Mouse (Mus musculus) kidney, adult 2 months (tissue): ENCODE measurements around the gene Tns3. TPM values are rescaled to one million over a fixed set of nuclear protein-coding genes. Genes with fewer than 3 reads are reported as not detected.
"Not testable (repeated sequence)": the region's sequence is repeated elsewhere in the genome, so short reads cannot be mapped to it uniquely, and the experiment has no call there.

Experiments
- DNase-seq: peaks from one replicate; pipeline ENCODE4 v3.0.0; 2021
- H3K27ac ChIP-seq: fragments of 200-500 bp; 2 replicates; pipeline ENCODE4 v1.5.1; 2012; ENCODE audit warnings: low read depth, low read length, control low read depth, inconsistent platforms; ENCODE audit not compliant: insufficient read depth
- H3K27me3 ChIP-seq: fragments of 200-500 bp; replicated peaks from 2 replicates; pipeline ENCODE4 v1.6.1; 2012; ENCODE audit warnings: mild to moderate bottlenecking, moderate library complexity, low read length, inconsistent platforms; ENCODE audit not compliant: control insufficient read depth, insufficient read depth
- H3K36me3 ChIP-seq: fragments of 200-500 bp; 2 replicates; pipeline ENCODE4 v1.6.1; 2012; ENCODE audit warnings: mild to moderate bottlenecking, moderate library complexity, low read length, inconsistent platforms; ENCODE audit not compliant: control insufficient read depth, insufficient read depth
- H3K4me1 ChIP-seq: fragments of 200-500 bp; 2 replicates; pipeline ENCODE4 v1.6.1; 2011; ENCODE audit warnings: low read length; ENCODE audit not compliant: control insufficient read depth, insufficient read depth
- H3K4me3 ChIP-seq: fragments of 200-500 bp; 2 replicates; pipeline ENCODE4 v1.5.1; 2011; ENCODE audit warnings: mild to moderate bottlenecking, low read depth, low read length, control low read depth; ENCODE audit not compliant: insufficient read depth
- CTCF ChIP-seq: fragments of 200-500 bp; conservative IDR thresholded peaks from 2 replicates; pipeline ENCODE4 v1.5.1; 2011; ENCODE audit warnings: low read depth, mild to moderate bottlenecking, control low read depth, low read length, moderate library complexity, mixed read lengths; ENCODE audit not compliant: insufficient read depth, insufficient read length
- POLR2A ChIP-seq: fragments of 200-500 bp; IDR thresholded peaks from one replicate; pipeline ENCODE4 v1.6.1; 2011; ENCODE audit warnings: low read depth, low read length, control low read depth
- WGBS: fragments of 180-500 bp; shearing (Covaris S2); methylation state at CpG from one replicate; pipeline ENCODE4 v1.1.7; 2018; 5-methylcytosine and 5-hydroxymethylcytosine counted together
- polyA plus RNA-seq: library from polyadenylated mRNA; depleted of rRNA; stranded (reverse); fragments of >200 nt; gene quantifications from 2 replicates; pipeline ENCODE4 v1.2.3, GENCODE M21; 2012

Tns3 gene
- polyA plus RNA-seq, 1 experiment, result 63.7 TPM

GRCm38 (mm10) chr11:8547661-8548060, 116.7 kb downstream of the Tns3 start:
- peaks cover 6% of the 10 kb centered on the region for H3K36me3 ChIP-seq
- peaks cover 4% of the 10 kb centered on the region; the same call in 1 of the 2 replicates for H3K4me1 ChIP-seq
- H3K27me3 ChIP-seq, result no peaks in the 10 kb centered on the region
- TF ChIP-seq CTCF (no peak), POLR2A (no peak)
- H3K4me3 ChIP-seq, result no peak overlapping the region
- WGBS, result 62% methylated on average over 5 of the region's 5 CpGs
- H3K27ac ChIP-seq, result no peak overlapping the region
- no peak for DNase-seq

GRCm38 (mm10) chr11:8545798-8546197, 118.5 kb downstream of the Tns3 start:
- 88% methylated on average over 1 of the region's 1 CpGs for WGBS
- no peak for DNase-seq
- Histone ChIP-seq H3K4me1 (peaks cover 6% of the 10 kb centered on the region; the same call in 1 of the 2 replicates), H3K4me3 (no peak overlapping the region), H3K27me3 (no peaks in the 10 kb centered on the region), H3K36me3 (peaks cover 6% of the 10 kb centered on the region), H3K27ac (no peak overlapping the region)
- no peak for TF ChIP-seq POLR2A
- peak; percentile 63 for TF ChIP-seq CTCF

- Histone ChIP-seq H3K36me3 (peaks cover 6% of the 10 kb centered on the region), H3K27ac (peak overlapping the region; percentile 4; the same call in 1 of the 2 replicates), H3K27me3 (no peaks in the 10 kb centered on the region), H3K4me3 (no peak overlapping the region), H3K4me1 (peaks cover 6% of the 10 kb centered on the region; the same call in 1 of the 2 replicates)
- WGBS, result 19% methylated on average over 6 of the region's 6 CpGs
- DNase-seq, result peak; percentile 80
- TF ChIP-seq CTCF (no peak; the same call in 1 of the 2 replicates), POLR2A (no peak)
Observed at GRCm38 (mm10) chr11:8544355-8544754, 120.0 kb downstream of the Tns3 start.

GRCm38 (mm10) chr11:8541222-8541815, 123.0 kb downstream of the Tns3 start:
- no peak for TF ChIP-seq POLR2A
- no peak for TF ChIP-seq CTCF
- peaks cover 2% of the 10 kb centered on the region; the same call in 1 of the 2 replicates for H3K36me3 ChIP-seq
- 64% methylated on average over 9 of the region's 9 CpGs for WGBS
- DNase-seq, result peak; percentile 33
- H3K4me3 ChIP-seq, result no peak overlapping the region
- no peak overlapping the region for H3K27ac ChIP-seq
- no peaks in the 10 kb centered on the region for H3K27me3 ChIP-seq
- H3K4me1 ChIP-seq, result peaks cover 10% of the 10 kb centered on the region; the same call in 1 of the 2 replicates

- no peak overlapping the region for H3K27ac ChIP-seq
Observed at GRCm38 (mm10) chr11:8539593-8540265, 124.6 kb downstream of the Tns3 start.

GRCm38 (mm10) chr11:8537013-8537614, 127.2 kb downstream of the Tns3 start:
- peaks cover 6% of the 10 kb centered on the region; the same call in 1 of the 2 replicates for H3K4me1 ChIP-seq
- 68% methylated on average over 5 of the region's 5 CpGs for WGBS
- no peaks in the 10 kb centered on the region for H3K36me3 ChIP-seq
- DNase-seq, result no peak
- H3K27me3 ChIP-seq, result no peaks in the 10 kb centered on the region
- H3K27ac ChIP-seq, result peak overlapping the region; percentile 7; the same call in 1 of the 2 replicates
- TF ChIP-seq CTCF, result no peak
- no peak for TF ChIP-seq POLR2A
- H3K4me3 ChIP-seq, result no peak overlapping the region

More at GRCm38 (mm10) chr11:8539593-8540265, 124.6 kb downstream of the Tns3 start:
- no peak for TF ChIP-seq CTCF
- no peak for TF ChIP-seq POLR2A
- H3K36me3 ChIP-seq, result no peaks in the 10 kb centered on the region
- H3K4me1 ChIP-seq, result peaks cover 10% of the 10 kb centered on the region; the same call in 1 of the 2 replicates
- 47% methylated on average over 8 of the region's 8 CpGs for WGBS
- H3K27me3 ChIP-seq, result no peaks in the 10 kb centered on the region
- H3K4me3 ChIP-seq, result no peak overlapping the region
- DNase-seq, result peak; percentile 67

- Histone ChIP-seq H3K4me1 (peaks cover 4% of the 10 kb centered on the region; the same call in 1 of the 2 replicates), H3K27ac (no peak overlapping the region), H3K36me3 (no peaks in the 10 kb centered on the region), H3K27me3 (no peaks in the 10 kb centered on the region), H3K4me3 (no peak overlapping the region)
- peak; percentile 80 for DNase-seq
- WGBS, result 20% methylated on average over 4 of the region's 4 CpGs
- TF ChIP-seq CTCF (peak; percentile 92), POLR2A (no peak)
Observed at GRCm38 (mm10) chr11:8534893-8535292, 129.4 kb downstream of the Tns3 start.

- not testable (repeated sequence) for H3K27me3 ChIP-seq, H3K4me3 ChIP-seq, H3K4me1 ChIP-seq, H3K36me3 ChIP-seq, DNase-seq
- 94% methylated on average over 3 of the region's 3 CpGs for WGBS
- H3K27ac ChIP-seq, result peak overlapping the region; percentile 21; the same call in 1 of the 2 replicates
Observed at GRCm38 (mm10) chr11:8532771-8533170, 131.6 kb downstream of the Tns3 start.
